Mouse (Mus musculus) frontal cortex, adult (tissue): ENCODE data around the gene Pola2.

Experiments used
- ATAC-seq: cut with Nextera tagmentation; 2 replicates; pipeline ENCODE4 v1.9.2; 2017; ENCODE audit warnings: mild to moderate bottlenecking, moderate library complexity, mixed read lengths; ENCODE audit not compliant: low TSS enrichment

Pola2 gene

DNA sequence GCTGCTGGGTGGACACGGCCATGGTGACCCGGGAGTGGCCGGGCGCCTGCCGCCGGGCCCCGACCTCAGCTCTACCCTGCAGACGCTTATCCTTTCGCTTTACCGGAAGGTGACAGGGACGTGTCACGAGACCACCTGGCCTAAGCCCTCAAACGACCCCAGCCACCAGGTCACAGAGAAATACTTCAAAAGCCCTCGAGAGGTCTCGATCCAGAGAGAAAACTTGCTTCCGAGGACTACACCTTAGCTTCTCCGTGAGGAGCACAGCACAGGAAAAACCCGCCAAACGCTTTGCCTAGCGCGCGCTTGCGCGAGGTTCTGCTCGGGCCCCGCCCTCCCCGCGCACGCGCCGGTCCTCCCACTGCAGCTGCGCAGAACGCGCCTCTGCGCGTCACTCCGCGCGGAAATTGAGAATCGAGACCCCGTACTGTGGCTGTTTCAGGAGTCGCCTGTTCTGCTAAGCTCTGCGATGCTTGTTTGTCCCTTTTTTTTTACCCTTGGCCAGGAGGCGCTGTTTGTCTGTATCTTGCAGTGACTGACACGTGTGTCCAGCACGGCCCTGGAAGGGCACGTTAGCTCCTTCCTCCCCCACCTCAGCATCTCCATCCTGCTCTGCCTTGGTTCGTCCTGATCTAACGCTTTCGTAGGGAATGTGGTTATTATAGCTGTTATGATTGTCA lies at the start of gene Pola2:
TSS of gene Pola2 (minus strand) at position 320 of the 680 bp plus-strand sequence.
- ATAC-seq = peak; percentile 92

DNA sequence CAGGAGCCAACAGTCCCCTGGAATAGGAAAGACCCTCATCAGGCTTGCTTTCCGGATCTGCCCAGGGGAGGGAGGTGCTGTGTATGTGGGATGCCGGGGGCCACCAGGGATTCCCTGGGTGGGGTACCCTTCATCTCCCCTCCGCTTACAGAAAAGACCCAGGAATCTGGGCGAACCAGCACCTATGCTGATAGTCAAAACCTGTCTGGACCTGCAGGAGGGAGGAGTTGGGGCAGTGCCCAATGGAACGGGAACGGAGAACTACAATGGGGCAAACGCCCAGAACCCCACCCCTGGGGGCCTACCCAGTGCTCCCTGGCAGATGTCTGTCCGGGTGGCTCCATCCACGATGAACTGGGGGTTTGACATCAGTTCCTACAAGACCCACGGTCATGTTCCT lies 49.7 kb upstream of the Pola2 start:
- ATAC-seq = no peak

GRCm38 (mm10) chr19:6009137-6009536 lies 45.1 kb upstream of the Pola2 start:
- ATAC-seq = no peak

DNA sequence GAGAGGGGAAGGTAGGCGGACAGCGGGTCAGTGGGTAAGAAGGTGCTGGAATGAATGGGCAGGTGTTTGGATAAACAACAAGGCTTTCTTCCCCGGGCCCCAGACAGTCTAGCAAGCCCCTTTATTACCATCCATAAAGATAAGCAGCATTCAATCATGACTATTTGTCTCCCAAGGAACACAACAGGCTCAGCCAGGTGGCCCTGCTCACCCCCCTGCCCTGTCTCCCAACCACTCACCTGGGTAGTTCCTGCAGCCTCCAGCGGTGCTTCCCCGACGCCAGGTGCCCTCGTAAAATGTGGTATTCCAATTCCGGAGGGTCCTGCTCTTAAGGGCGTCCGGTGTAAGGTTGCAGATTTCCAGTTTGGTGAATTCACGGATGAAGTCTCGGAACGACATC lies 43.0 kb upstream of the Pola2 start:
- ATAC-seq = no peak

DNA sequence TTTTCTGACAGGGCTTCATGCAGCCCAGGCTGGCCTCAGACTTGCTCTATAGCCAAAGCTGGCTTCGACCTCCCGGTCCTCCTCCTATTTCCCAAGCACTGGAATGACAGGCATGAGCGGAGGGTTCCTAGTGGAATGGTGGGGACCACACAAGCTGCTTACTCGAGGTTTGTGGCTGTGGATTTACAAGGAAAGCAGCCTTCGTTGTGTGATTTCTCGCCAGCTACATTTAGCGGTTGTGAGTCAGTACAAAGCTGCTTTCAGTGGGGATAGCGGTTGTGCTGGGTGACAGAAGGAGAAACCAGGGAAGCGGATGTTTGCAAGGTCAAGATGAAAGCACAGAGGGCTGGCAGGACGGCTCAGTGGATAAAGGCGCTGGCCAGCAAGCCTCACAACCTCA lies 41.5 kb upstream of the Pola2 start:
- no peak for ATAC-seq

DNA sequence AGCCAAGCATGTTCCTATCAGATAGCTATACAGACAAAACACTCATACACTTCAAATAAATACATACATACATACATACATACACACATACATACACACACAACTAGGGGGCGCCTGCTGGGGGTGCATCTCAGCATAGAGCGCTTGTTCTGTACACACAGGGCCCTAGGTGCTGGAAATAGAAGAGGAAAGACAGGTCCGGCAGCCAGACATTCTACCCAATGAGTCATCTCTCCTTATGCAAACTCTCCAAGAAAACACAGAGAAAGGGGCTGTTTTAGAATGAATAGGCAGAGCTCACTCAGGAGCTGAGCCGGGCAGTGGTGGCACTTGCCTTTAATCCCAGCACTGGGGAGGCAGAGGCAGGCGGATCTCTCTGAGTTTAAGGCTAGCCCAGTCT lies 36.0 kb upstream of the Pola2 start:
- no peak; the same call in 1 of the 2 replicates for ATAC-seq

- no peak for ATAC-seq
Measured at GRCm38 (mm10) chr19:5998180-5998579, 34.2 kb upstream of the Pola2 start.

DNA sequence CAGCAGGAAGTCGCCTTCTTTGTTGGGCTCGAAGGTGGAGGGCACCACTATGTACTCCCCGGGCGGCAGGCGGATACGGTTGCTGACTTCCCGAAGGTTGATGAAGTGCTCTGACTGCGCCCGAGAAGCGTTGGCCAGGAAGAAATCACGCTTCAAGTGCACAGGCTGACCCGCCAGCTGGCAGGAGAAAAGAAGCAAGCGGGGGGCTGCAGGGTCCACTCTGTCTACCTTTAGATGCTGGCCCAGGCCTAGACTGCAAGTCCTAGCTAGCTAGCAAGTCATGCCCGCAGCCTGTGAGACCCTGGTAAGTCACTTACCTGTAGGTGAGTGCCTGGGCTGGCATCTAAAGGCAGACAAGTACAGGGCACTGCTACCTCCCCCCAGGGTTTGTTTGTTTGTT lies 30.7 kb upstream of the Pola2 start:
- no peak for ATAC-seq

DNA sequence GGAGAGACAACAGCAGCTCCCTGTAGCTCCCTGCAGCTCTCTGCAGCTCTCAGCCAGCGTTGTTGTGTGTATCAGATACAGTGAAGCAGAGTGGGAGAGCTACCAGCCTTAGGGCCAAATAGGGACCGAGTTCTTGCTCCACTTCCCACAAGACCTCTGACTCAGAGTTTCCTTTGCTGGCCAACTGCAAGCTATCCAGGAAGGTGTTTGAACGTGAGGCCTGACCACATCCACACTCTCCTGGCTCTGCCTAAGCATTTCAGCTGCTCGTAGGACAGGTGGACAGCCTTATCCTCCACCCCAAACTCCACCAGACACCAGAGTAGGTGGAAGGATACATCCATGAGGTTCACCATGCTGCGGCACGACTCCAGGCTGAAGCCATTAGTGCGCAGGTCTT lies 28.0 kb upstream of the Pola2 start:
- no peak for ATAC-seq

- no peak for ATAC-seq
Measured at GRCm38 (mm10) chr19:5991467-5991866, 27.5 kb upstream of the Pola2 start.

GRCm38 (mm10) chr19:5990921-5991320 lies 26.9 kb upstream of the Pola2 start:
- ATAC-seq = no peak

DNA sequence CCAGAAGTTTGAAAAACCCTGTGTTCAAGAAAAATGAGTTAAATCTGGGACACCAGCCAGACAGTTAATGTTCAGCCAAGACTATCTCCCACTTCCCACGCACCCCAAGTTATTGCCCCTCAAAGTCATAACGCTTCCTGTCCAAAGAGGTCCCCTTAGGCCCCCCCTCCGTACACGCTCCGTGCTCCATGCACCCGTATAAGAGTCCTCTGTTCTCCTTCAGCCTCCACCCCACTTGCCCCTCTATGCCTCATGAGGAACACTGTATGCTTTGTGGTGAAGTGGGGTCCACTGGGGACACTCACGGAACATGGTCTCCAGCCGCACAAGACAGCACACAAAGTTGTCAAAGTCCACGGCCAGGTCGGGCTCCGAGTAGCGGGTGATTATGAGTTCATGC lies 26.0 kb upstream of the Pola2 start:
- ATAC-seq = no peak

DNA sequence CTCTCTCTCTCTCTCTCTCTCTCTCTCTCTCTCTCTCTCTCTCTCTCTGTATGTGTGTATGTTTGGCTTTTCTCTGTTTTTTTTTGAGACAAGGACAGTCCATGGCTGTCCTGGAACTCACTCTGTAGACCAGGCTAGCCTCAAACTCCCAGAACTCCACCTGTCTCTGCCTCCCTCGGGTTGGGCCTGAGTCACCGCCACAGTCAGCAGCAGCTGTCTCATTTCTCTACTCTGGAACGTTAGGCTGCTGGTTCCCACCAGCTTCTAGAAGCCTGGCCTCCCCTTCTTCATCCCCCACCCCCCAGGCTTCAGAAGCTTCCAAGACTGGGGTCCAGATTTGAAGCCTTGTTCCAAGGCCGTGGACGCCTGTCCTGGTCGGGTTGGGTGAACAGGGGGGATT lies 25.6 kb upstream of the Pola2 start:
- no peak for ATAC-seq

GRCm38 (mm10) chr19:5988815-5989452 lies 24.9 kb upstream of the Pola2 start:
- ATAC-seq = no peak

- no peak for ATAC-seq
Measured at GRCm38 (mm10) chr19:5988027-5988814, 24.2 kb upstream of the Pola2 start.

DNA sequence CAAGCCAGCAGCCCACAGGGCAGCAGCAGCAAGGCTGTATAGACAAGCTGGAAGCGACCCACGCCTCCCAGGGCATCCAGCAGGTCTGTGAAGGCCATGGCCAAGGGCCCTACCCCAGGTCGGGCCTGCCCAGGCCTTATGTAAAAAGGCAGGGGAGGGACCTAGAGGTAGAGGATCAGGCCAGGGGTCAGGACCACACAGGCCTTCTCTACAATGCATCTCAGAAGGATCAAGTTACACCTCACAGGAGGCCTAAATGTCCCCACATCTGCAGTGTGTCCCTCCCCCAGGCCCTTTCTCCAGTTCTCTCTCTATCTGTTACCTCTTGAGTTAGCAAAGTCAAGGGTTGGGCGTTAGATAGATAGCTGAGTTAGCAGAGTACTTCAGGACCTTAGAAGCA lies 22.0 kb upstream of the Pola2 start, which contains the start of gene Slc22a20:
TSS of gene Slc22a20 (minus strand) at position 101 of the 400 bp plus-strand sequence.
- ATAC-seq = no peak

DNA sequence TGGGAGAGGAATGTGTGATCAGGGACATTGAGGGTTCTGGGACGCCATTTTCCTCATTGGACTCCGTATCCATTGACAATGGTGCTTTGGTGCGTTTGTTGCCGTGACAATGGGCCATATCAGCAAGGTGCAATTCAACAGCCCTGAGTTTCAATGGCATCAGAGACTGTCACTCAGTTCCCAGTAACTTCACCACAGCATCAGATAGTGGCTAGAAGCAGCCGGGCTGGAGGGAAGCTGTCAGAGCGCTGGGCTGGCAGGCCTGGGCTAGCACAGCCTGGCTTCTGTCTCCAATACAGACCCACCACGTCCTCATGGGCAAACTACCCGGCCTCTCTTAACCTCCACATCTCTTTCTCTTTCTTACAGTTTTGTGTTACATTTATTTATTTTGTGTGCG lies 16.5 kb upstream of the Pola2 start:
- ATAC-seq = no peak

GRCm38 (mm10) chr19:5977717-5978116 lies 13.7 kb upstream of the Pola2 start:
- no peak for ATAC-seq

DNA sequence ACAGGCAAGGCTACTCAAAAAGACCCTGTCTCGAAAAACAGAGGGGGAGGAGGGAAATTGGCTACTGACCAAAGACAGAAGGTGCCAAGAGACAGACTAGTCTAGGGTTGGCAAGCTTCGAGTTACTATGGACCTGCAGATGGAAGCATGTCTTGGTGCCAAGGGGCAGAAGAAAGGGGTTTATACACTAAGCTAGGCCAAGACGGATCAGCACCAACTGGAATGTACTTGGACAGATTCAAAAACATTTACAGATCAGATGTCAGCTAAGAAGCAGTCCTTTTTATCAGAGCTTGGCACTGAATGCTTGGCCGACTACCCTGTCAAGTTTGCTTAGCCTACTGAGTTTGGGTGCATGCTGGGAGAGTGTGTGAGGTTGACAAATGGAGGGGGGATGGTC lies 11.7 kb upstream of the Pola2 start:
- ATAC-seq = no peak

DNA sequence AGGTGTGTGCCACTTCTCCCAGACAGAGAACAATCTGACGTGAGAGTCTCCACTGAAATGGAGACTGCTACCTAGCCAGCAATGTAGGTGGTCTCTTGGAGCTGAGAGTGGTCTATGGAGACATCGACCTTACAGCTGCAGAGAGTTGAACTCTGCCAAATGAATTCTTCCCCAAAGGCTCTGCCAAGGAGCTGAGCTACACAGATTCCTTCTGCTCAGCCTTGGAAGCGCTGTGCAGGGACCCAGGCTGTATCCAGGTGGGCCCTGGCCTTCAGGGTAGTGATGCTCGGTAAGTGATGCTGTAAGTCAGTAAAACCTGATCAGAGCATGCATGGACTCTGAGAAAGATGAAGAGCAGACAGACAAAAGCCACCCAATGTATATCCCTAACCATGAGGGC lies 11.1 kb upstream of the Pola2 start:
- ATAC-seq = no peak

DNA sequence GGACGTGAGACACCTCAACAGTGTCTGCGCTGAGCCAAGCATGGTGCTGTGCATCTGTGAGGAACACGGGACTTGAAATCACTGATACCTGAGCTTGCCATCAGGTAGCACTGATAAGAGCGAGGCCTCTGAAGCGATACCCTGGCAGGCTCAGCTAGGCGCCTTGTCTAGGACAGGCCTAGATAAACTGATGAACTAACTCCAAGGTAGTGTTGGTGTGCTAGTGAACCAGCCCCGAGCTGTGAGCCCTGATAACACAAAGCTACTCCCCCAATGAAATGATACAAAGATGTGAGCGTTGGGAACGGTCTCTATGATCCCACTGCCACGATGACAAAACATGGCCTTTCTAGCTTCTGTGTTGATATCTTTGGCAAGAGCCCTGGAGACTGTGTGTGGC lies 3.7 kb upstream of the Pola2 start:
- no peak for ATAC-seq

GRCm38 (mm10) chr19:5966786-5967185 lies 2.8 kb upstream of the Pola2 start:
- no peak for ATAC-seq

DNA sequence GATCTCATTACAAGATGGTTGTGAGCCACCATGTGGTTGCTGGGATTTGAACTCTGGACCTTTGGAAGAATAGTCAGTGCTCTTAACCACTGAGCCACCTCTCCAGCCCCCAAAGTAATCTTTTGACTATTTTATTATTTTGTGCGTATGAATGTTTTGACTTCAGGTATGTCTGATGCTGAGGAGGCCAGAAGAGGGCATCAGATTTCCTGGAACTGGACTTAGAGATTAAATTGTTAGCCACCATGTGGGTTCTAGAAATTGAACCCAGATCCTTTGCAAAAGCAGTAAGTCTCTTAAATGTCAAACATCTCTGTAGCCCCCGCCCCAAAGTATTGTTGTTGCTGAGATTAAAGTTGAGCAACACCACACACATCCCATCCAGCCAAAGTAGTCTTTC lies 1.9 kb upstream of the Pola2 start:
- ATAC-seq = no peak
